Mouse (Mus musculus) kidney, adult 2 months (tissue): ENCODE data around the gene Sult2b1.

ENCODE experiments used
- CTCF ChIP-seq: fragments of 200-500 bp; conservative IDR thresholded peaks from 2 replicates; pipeline ENCODE4 v1.5.1; 2011; ENCODE audit warnings: low read depth, mild to moderate bottlenecking, control low read depth, low read length, moderate library complexity, mixed read lengths; ENCODE audit not compliant: insufficient read depth, insufficient read length
- POLR2A ChIP-seq: fragments of 200-500 bp; IDR thresholded peaks from one replicate; pipeline ENCODE4 v1.6.1; 2011; ENCODE audit warnings: low read depth, low read length, control low read depth

DNA sequence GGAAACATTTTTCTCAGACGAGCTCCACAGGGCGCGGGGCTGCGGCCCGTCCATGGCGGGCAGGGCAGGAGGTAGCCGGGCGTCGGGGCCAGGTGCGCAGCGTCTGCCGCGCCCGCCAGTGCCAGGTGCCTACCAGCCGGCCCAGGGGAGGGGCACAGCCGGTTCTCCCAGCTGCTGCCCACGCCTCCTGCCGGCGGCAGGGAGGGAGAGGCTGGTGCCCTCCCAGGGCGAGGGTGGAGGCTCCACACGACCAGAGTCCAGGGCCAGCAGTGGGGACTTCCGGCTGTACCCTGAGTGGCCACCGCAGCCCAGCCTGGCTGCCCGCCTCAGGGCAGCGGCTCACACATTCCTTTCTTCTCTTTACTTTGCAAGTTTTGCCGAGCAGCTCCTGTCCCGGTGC is 25.1 kb downstream of the Sult2b1 start:
- TF ChIP-seq CTCF (no peak; the same call in 1 of the 2 replicates), POLR2A (no peak)
